Mouse (Mus musculus): Measurements from ENCODE around the gene Vwa7.

- TF ChIP-seq POLR2A (IDR thresholded peaks at IDR 0.05; ENCODE audit: insufficient read length, low read depth) = no peak
- no peak for TF ChIP-seq TCF12 (IDR thresholded peaks at IDR 0.05; ENCODE audit: insufficient read depth, poor library complexity, severe bottlenecking)
- no peak for TF ChIP-seq SRF (IDR thresholded peaks at IDR 0.05; ENCODE audit: control insufficient read depth, insufficient read length, low read depth)
- TF ChIP-seq E2F4 (IDR thresholded peaks at IDR 0.05; ENCODE audit: insufficient read depth) = no peak
- TF ChIP-seq MYOG (IDR thresholded peaks at IDR 0.05; ENCODE audit: control insufficient read depth in 1 of 3, insufficient read depth in 1 of 3, insufficient read length in 2 of 3, low read depth in 2 of 3) = no peak
- TF ChIP-seq POLR2AphosphoS2 (IDR thresholded peaks at IDR 0.05; ENCODE audit: insufficient read length, low read depth) = no peak
- no peak for TF ChIP-seq TCF3 (IDR thresholded peaks at IDR 0.05; ENCODE audit: insufficient read length, low read depth)
- no peak for TF ChIP-seq CEBPB (IDR thresholded peaks at IDR 0.05; ENCODE audit: insufficient read depth, poor library complexity, severe bottlenecking)
- no peak for TF ChIP-seq USF1 (IDR thresholded peaks at IDR 0.05; ENCODE audit: low read depth)
- TF ChIP-seq MAX (IDR thresholded peaks at IDR 0.05; ENCODE audit: low read depth) = no peak
- no peak for TF ChIP-seq MYOD1 (IDR thresholded peaks at IDR 0.05; ENCODE audit: control insufficient read depth in 1 of 3, insufficient read length in 2 of 3, low read depth in 2 of 3)
Measured at GRCm38 (mm10) chr17:34977000-34977399, 39.4 kb upstream of the Vwa7 start.

Data from myocyte (in vitro differentiated cells).